Mouse (Mus musculus) central nervous system, embryonic 11.5 days (tissue): ENCODE data around the gene Ralgapb. TPM values are rescaled to one million over a fixed set of nuclear protein-coding genes. Genes with fewer than 3 reads are reported as not detected.

Experiments used
- polyA plus RNA-seq: library from polyadenylated mRNA; depleted of rRNA; stranded (reverse); fragments of >200 nt; gene quantifications from 2 replicates; pipeline ENCODE4 v1.2.3, GENCODE M21; 2012; rRNA removed

Gene Ralgapb
- polyA plus RNA-seq, result 17.5 and 24.4 TPM in 2 replicates

DNA sequence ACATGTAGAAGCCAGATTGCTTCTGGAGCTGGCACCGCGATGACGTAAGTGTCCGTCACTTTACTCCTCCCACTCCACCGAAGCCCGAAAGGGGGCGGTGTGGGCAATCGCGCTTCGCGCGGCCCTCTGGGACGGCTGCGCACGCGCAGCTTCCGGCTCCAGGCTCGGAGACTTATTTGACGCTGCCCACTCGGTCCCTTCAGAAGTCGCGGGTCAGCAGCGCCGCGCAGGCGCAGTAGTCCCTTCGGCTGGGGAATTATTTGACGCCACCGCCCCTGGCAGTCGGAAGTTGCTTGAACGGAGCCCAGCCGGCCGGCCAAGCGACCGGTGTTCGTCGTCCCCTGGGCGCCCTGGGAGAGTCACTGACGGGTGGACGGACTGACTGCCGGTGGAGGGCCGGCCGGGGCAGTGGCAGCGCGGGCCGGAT lies at the start of gene Ralgapb:
Gene Ralgapb (plus strand): TSS at position 254 of the 427 bp plus-strand sequence.

DNA sequence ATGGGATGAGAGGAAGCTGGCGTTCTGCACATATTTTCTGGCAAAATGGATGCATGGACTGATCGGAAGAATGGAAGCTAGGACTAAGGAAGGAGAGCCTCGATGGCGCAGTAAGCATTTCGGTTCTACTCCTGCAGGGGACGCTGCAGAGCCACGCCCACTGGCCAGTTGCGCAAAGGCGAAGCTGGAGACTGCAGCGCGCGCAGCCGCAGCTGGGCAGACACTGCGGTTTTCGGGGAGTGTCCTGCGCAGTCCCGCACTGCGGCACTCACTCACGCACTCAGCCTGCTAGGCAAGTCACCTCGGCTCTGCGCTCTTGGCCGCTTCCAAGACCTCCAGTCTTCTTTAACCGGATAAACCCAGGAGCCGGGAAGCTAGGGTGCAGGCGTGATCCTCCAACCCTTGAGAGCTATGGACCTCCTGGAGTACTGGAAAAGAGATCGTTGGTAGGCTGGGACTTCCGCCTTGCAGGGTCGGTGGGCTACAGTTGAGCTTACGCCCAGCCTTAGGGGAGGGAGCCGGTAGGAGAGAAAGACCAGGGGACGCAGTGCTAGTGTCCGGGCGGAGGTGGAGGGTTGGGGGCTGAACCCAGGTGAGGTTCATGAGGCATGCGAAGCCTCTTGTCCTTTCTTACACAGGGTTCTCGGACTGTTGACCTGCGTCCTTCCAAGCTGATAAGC lies 34.1 kb upstream of the Ralgapb start, which contains the start of gene Snhg11:
Gene Snhg11 (plus strand): TSS at position 196 of the 680 bp plus-strand sequence.

DNA sequence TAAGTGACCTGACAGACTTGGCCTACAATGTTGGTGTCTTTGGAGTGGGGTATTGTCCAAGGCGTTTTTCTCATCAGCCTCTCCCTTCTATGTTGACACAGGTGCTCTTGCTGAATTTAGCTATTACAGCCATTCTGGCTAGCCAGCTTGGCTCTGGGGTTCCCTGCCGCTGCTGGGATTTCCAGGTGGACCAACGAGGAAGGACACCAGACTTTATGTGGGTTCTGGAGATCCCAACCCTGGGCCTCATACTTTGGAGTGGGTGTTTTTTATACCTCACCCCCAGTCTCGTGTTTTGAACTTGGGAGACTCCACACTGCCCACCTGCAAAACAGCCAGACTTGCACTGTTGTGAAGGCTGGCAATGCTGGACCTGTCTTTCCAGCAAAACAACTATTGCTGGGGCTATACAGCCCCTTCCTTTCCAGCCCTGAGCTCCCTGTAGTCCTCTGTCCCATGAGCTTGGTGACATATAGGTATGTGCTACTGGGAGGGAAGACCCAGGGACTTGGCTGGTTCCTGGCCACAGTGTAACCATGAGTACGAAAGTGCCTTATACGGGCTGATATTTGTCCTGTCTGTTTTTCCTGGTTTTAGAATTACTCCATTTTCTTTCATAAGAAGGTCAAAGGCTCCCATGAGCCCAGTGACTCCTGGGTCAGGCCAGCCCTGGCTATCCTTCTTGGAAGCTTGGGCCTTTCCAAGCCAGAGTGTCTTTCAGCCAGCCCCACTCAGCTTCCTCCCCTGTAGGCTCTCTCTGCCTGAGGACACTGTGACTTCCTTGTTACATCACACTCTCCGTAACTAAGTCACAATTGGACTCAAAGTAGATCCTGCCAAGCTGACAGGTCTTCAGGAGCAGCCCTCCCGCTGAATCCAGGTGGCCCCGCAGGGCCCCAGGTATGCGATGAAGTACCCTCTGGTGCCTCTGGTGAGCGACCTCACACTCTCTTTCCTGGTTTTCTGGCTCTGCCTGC lies 92.5 kb downstream of the Ralgapb start, which contains the start of gene Adig:
Gene Adig (plus strand): TSS at position 777 of the 977 bp plus-strand sequence.

DNA sequence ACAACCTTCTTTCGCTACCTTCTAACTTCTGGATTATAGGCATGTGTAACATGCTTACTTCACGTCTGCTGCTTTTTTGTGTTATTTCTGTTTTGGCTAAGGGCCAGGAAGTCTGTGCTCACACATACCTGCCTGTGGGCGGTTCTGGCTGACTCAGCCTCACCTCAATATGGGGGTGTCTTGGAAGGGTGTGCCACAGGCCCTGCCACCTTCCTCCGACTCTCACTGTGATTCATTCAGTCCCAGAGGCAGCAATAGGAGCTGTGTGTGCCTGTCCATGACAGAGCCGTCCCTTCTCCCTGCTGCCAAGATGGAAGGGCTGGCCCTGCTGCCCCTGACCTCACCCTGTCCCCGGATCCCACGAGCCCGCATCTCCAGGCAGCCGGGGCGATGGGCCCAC lies 102.9 kb downstream of the Ralgapb start, which contains the start of gene Arhgap40:
Gene Arhgap40 (plus strand): TSS at position 269 of the 400 bp plus-strand sequence.

Other genes starting within 250 kb of the Ralgapb start
- 3.2 and 5.0 TPM in 2 replicates for gene D630003M21Rik, start 180.6 kb upstream of the Ralgapb start, polyA plus RNA-seq
- gene Bpi, start 151.8 kb upstream of the Ralgapb start, polyA plus RNA-seq, result 0.04 TPM in 1 of 2 replicates, not detected in the other
- gene Lbp, start 103.4 kb upstream of the Ralgapb start, polyA plus RNA-seq, result 2.1 and 3.4 TPM in 2 replicates
- gene Snhg11, start 34.2 kb upstream of the Ralgapb start, polyA plus RNA-seq, result 82.1 and 92.2 TPM in 2 replicates
- gene Adig, start 92.8 kb downstream of the Ralgapb start, polyA plus RNA-seq, result 0.13 TPM in 1 of 2 replicates, not detected in the other
- 0.31 and 0.40 TPM in 2 replicates for gene Arhgap40, start 102.9 kb downstream of the Ralgapb start, polyA plus RNA-seq
- 11.8 and 12.0 TPM in 2 replicates for gene Slc32a1, start 200.9 kb downstream of the Ralgapb start, polyA plus RNA-seq
- 14.8 and 17.1 TPM in 2 replicates for gene Actr5, start 215.0 kb downstream of the Ralgapb start, polyA plus RNA-seq